Mouse (Mus musculus): ENCODE data around the gene Olfr371.

DNA sequence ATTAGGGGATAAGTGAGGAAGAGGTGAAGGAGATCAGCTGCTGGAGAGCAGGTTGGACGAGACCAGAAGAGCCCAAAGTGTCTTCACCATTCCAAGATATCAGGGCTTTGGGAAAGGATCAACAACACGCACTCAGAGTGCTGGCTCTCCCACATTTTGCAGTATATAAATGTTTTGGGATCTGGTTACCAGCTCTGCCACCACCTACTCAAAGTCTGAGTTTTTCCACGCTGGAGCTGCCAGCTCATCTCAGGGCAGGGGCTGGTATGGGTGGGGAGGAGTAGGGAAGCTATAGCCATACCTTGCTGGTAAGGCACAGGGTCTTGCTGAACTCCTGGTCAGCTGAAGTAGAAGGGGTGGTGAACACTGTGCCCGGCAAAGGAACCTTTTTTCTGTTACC is 5.6 kb upstream of the Olfr371 start:
- TF ChIP-seq CTCF (IDR thresholded peaks at IDR 0.05; ENCODE audit: low read depth, low read length) (no peak), POLR2A (IDR thresholded peaks at IDR 0.05; ENCODE audit: borderline replicate concordance, low read depth, low read length) (no peak)

Data from bone marrow macrophage, adult 2 months (primary cell).